8 mouse cellular contexts compared by ENCODE assay signal in the genomic region with DNA sequence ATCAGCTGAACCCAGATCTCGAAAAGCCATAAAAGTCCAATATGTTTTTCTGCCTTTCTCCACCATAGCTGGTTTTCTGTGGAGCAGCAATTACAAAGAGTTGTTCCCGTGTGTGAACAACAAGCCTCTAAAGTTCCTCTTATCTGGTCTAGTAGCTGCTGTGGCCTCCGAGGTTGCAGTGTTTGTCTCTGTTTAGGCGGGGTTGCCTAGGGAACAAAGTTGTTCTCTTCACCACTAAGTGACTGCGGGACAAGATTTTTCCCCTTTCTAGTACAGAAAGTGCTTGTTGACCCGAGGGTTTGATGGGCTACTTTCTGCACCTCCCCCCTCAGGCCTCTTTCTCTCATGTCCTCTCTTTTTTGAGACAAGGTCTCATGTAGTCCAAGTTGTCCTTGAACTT.
DNase-seq lines count a peak whose midpoint lies in the region; ATAC-seq and TF ChIP-seq lines count a peak whose summit lies in the region.

No protein-coding gene starts in this region.

- H3K4me1 ChIP-seq in liver, adult 2 months (ENCODE audit: control insufficient read depth, insufficient read depth, low read length), result peaks cover 11% of the 10 kb centered on the region
- no peaks in the 10 kb centered on the region; the same call in 1 of the 2 replicates for H3K4me1 ChIP-seq in liver, embryonic 11.5 days (replicated peaks; ENCODE audit: control insufficient read depth, insufficient read depth, low read length)
- H3K4me1 ChIP-seq in liver, embryonic 13.5 days (replicated peaks), result peaks cover 20% of the 10 kb centered on the region

- no peak for ATAC-seq in liver, embryonic 11.5 days (replicated peaks; ENCODE audit: low FRiP score)
- ATAC-seq in granulocyte monocyte progenitor cell, adult 5-6 weeks (replicated peaks; ENCODE audit: poor library complexity, severe bottlenecking), result peak; percentile 75
- ATAC-seq in liver, embryonic 13.5 days (ENCODE audit: low read depth), result no peak

- H3K36me3 ChIP-seq in liver, adult 2 months (ENCODE audit: control insufficient read depth, insufficient read depth, low read length), result peaks cover 13% of the 10 kb centered on the region
- H3K36me3 ChIP-seq in liver, embryonic 11.5 days (ENCODE audit: control insufficient read depth, insufficient read depth, low read length), result no peaks in the 10 kb centered on the region
- H3K36me3 ChIP-seq in liver, embryonic 13.5 days, result 0 out of 2 replicates have a peak, but pooled peaks cover 4% of the 10 kb centered on the region

- no peaks in the 10 kb centered on the region for H3K9me3 ChIP-seq in liver, embryonic 11.5 days (ENCODE audit: control insufficient read depth, low read length)
- no peaks in the 10 kb centered on the region for H3K9me3 ChIP-seq in liver, embryonic 13.5 days (replicated peaks)

- H3K79me2 ChIP-seq in liver, adult 2 months (ENCODE audit: control insufficient read depth, insufficient read depth, low read length), result peaks cover 7% of the 10 kb centered on the region; the same call in 1 of the 2 replicates

- H3K4me2 ChIP-seq in liver, embryonic 11.5 days, result no peak overlapping the region
- H3K4me2 ChIP-seq in liver, embryonic 13.5 days, result no peak overlapping the region

- no peak for TF ChIP-seq CTCF in liver, adult 2 months (IDR thresholded peaks at IDR 0.05; ENCODE audit: low read depth, low read length)

- TF ChIP-seq POLR2A in liver, adult 2 months (IDR thresholded peaks at IDR 0.05; ENCODE audit: extremely low read depth, insufficient read depth, low read length), result no peak

- peak overlapping the region; percentile 69 for H3K27ac ChIP-seq in liver, adult 2 months (replicated peaks; ENCODE audit: insufficient read depth, low read depth, low read length)
- no peak overlapping the region for H3K27ac ChIP-seq in liver, embryonic 11.5 days (ENCODE audit: low read depth, low read length)
- no peak overlapping the region for H3K27ac ChIP-seq in liver, embryonic 13.5 days

- peak; percentile 75 for DNase-seq in liver, adult 2 months (ENCODE audit: extremely low read depth, low read depth, low spot score)
- no peak for DNase-seq in liver, embryonic 11.5 days (ENCODE audit: low spot score)
- peak; percentile 36 for DNase-seq in liver, embryonic 13.5 days
- peak; percentile 45 for DNase-seq in spleen, adult 12 weeks (ENCODE audit: low spot score)
- no peak for DNase-seq in MN1 (ENCODE audit: low spot score)
- no peak for DNase-seq in retina, postnatal 1 day
- DNase-seq in kidney, adult 11 months, result no peak

- H3K27me3 ChIP-seq in liver, adult 2 months (ENCODE audit: control insufficient read depth, insufficient read depth, low read length), result no peaks in the 10 kb centered on the region
- H3K27me3 ChIP-seq in liver, embryonic 11.5 days (replicated peaks; ENCODE audit: control insufficient read depth, insufficient read depth, low read length), result peaks cover 7% of the 10 kb centered on the region
- no peaks in the 10 kb centered on the region for H3K27me3 ChIP-seq in liver, embryonic 13.5 days

- no peak overlapping the region for H3K9ac ChIP-seq in liver, adult 2 months (ENCODE audit: low read depth, low read length)
- H3K9ac ChIP-seq in liver, embryonic 11.5 days (ENCODE audit: low read depth, low read length), result no peak overlapping the region
- no peak overlapping the region for H3K9ac ChIP-seq in liver, embryonic 13.5 days

- H3K4me3 ChIP-seq in liver, adult 2 months (ENCODE audit: insufficient read depth, low read depth, low read length), result no peak overlapping the region
- H3K4me3 ChIP-seq in liver, embryonic 11.5 days (ENCODE audit: low read depth, low read length), result no peak overlapping the region
- no peak overlapping the region for H3K4me3 ChIP-seq in liver, embryonic 13.5 days (replicated peaks)

- WGBS in liver, adult 2 months, result 6% methylated on average over 6 of the region's 6 CpGs
- 36% methylated on average over 6 of the region's 6 CpGs for WGBS in liver, embryonic 11.5 days
- 20% methylated on average over 6 of the region's 6 CpGs for WGBS in liver, embryonic 13.5 days (ENCODE audit: insufficient replicate concordance)

Comparison
In these comparisons a context has a peak if more than half of its experiments do, and no peak if none do; other contexts are left out.
1. DNase-seq: peak in liver, adult 2 months (single experiment), liver, embryonic 13.5 days (single experiment) and spleen, adult 12 weeks (single experiment); none in liver, embryonic 11.5 days (single experiment), MN1 (single experiment), retina, postnatal 1 day (single experiment) and kidney, adult 11 months (single experiment).